Mouse (Mus musculus): ENCODE data around the gene Bloc1s5.
"Not testable (repeated sequence)": the region's sequence is repeated elsewhere in the genome, so short reads cannot be mapped to it uniquely, and the experiment has no call there.

Bloc1s5 gene

GRCm38 (mm10) chr13:38634800-38635269, at the start of gene Bloc1s5:
Gene Bloc1s5 (minus strand): TSS chr13:38635109.
- peak; percentile 94 for DNase-seq

- DNase-seq, result no peak
Observed at GRCm38 (mm10) chr13:38672336-38672735, 37.4 kb upstream of the Bloc1s5 start.

- DNase-seq, result not testable (repeated sequence)
Observed at GRCm38 (mm10) chr13:38671451-38671850, 36.5 kb upstream of the Bloc1s5 start.

GRCm38 (mm10) chr13:38670051-38670450, 35.1 kb upstream of the Bloc1s5 start:
- no peak for DNase-seq

- DNase-seq, result no peak
Observed at GRCm38 (mm10) chr13:38668514-38668913, 33.6 kb upstream of the Bloc1s5 start.

- DNase-seq, result no peak
Observed at GRCm38 (mm10) chr13:38664753-38665152, 29.8 kb upstream of the Bloc1s5 start.

- no peak for DNase-seq
Observed at GRCm38 (mm10) chr13:38659524-38660136, 24.7 kb upstream of the Bloc1s5 start.

GRCm38 (mm10) chr13:38658528-38659280, 23.8 kb upstream of the Bloc1s5 start, which contains the start of gene Eef1e1:
Gene Eef1e1 (minus strand): TSS chr13:38659058.
- DNase-seq, result peak; percentile 96

- DNase-seq, result no peak
Observed at GRCm38 (mm10) chr13:38657865-38658264, 23.0 kb upstream of the Bloc1s5 start.

- no peak for DNase-seq
Observed at GRCm38 (mm10) chr13:38650292-38650691, 15.4 kb upstream of the Bloc1s5 start.

GRCm38 (mm10) chr13:38649069-38649468, 14.2 kb upstream of the Bloc1s5 start:
- DNase-seq, result no peak

GRCm38 (mm10) chr13:38641414-38641813, 6.5 kb upstream of the Bloc1s5 start:
- no peak for DNase-seq

- DNase-seq, result no peak
Observed at GRCm38 (mm10) chr13:38640961-38641360, 6.1 kb upstream of the Bloc1s5 start.

GRCm38 (mm10) chr13:38638694-38639093, 3.8 kb upstream of the Bloc1s5 start:
- DNase-seq, result no peak

GRCm38 (mm10) chr13:38634256-38634799, 581 bp downstream of the Bloc1s5 start:
- DNase-seq, result peak; percentile 89

- DNase-seq, result peak; percentile 42
Observed at GRCm38 (mm10) chr13:38633287-38634000, 1.5 kb downstream of the Bloc1s5 start.

GRCm38 (mm10) chr13:38632556-38632955, 2.4 kb downstream of the Bloc1s5 start:
- no peak for DNase-seq

- DNase-seq, result no peak
Observed at GRCm38 (mm10) chr13:38626229-38626525, 8.7 kb downstream of the Bloc1s5 start.

GRCm38 (mm10) chr13:38625492-38626228, 9.2 kb downstream of the Bloc1s5 start:
- DNase-seq, result peak; percentile 16

- no peak for DNase-seq
Observed at GRCm38 (mm10) chr13:38624292-38624902, 10.5 kb downstream of the Bloc1s5 start.

- no peak for DNase-seq
Observed at GRCm38 (mm10) chr13:38623296-38623695, 11.6 kb downstream of the Bloc1s5 start.

GRCm38 (mm10) chr13:38618001-38618630, 16.8 kb downstream of the Bloc1s5 start:
- DNase-seq, result not testable (repeated sequence)
